Mouse (Mus musculus) olfactory bulb, adult 2 months (tissue): ENCODE results near the gene Skap1. TPM values are rescaled to one million over a fixed set of nuclear protein-coding genes. Genes with fewer than 3 reads are reported as not detected.

ENCODE experiments used
- H3K27ac ChIP-seq: fragments of 200-500 bp; 2 replicates; pipeline ENCODE4 v1.5.1; 2012; ENCODE audit warnings: low read depth, low read length; ENCODE audit not compliant: insufficient read depth
- H3K4me1 ChIP-seq: fragments of 200-500 bp; 2 replicates; pipeline ENCODE4 v1.6.1; 2012; ENCODE audit warnings: low read length; ENCODE audit not compliant: control insufficient read depth, insufficient read depth
- H3K4me3 ChIP-seq: fragments of 200-500 bp; 2 replicates; pipeline ENCODE4 v1.5.1; 2012; ENCODE audit warnings: mild to moderate bottlenecking, low read depth, low read length, moderate library complexity; ENCODE audit not compliant: insufficient read depth
- CTCF ChIP-seq: fragments of 200-500 bp; IDR thresholded peaks from 2 replicates; pipeline ENCODE4 v1.5.1; 2012; ENCODE audit warnings: low read depth, mild to moderate bottlenecking, low read length, moderate library complexity; ENCODE audit not compliant: insufficient read depth
- POLR2A ChIP-seq: fragments of 200-500 bp; IDR thresholded peaks from 2 replicates; pipeline ENCODE4 v1.6.1; 2012; ENCODE audit warnings: mild to moderate bottlenecking, low read depth, low read length, moderate library complexity; ENCODE audit not compliant: insufficient read depth
- WGBS: fragments of 180-500 bp; shearing (Covaris S2); methylation state at CpG from one replicate; pipeline ENCODE4 v1.1.7; 2018; 5-methylcytosine and 5-hydroxymethylcytosine counted together
- polyA plus RNA-seq: library from polyadenylated mRNA; stranded (reverse); fragments of >200 nt; gene quantifications from 2 replicates; pipeline ENCODE4 v1.2.4, GENCODE M21; 2012; ENCODE audit warnings: low replicate concordance; ENCODE audit not compliant: missing spikeins, insufficient read depth, insufficient read length

Gene Skap1
- polyA plus RNA-seq, 1 experiment = not detected

GRCm38 (mm10) chr11:96767096-96767495, 302.7 kb downstream of the Skap1 start:
- H3K27ac ChIP-seq = peak overlapping the region; percentile 35; the same call in 1 of the 2 replicates
- WGBS = 38% methylated on average over 7 of the region's 7 CpGs
- H3K4me3 ChIP-seq = no peak overlapping the region
- peaks cover 40% of the 10 kb centered on the region for H3K4me1 ChIP-seq
- TF ChIP-seq POLR2A (no peak), CTCF (no peak)

GRCm38 (mm10) chr11:96768240-96768639, 303.8 kb downstream of the Skap1 start:
- no peak overlapping the region for H3K4me3 ChIP-seq
- H3K4me1 ChIP-seq = peaks cover 34% of the 10 kb centered on the region
- no peak overlapping the region for H3K27ac ChIP-seq
- TF ChIP-seq POLR2A (no peak), CTCF (no peak)
- 74% methylated on average over 9 of the region's 9 CpGs for WGBS

- 95% methylated on average over 9 of the region's 9 CpGs for WGBS
- H3K4me3 ChIP-seq = no peak overlapping the region
Measured at GRCm38 (mm10) chr11:96771274-96771975, 307.0 kb downstream of the Skap1 start.

GRCm38 (mm10) chr11:96772413-96772812, 308.0 kb downstream of the Skap1 start:
- WGBS = 87% methylated on average over 9 of the region's 9 CpGs
- peaks cover 14% of the 10 kb centered on the region for H3K4me1 ChIP-seq
- H3K27ac ChIP-seq = no peak overlapping the region
- H3K4me3 ChIP-seq = no peak overlapping the region
- TF ChIP-seq CTCF = no peak
- no peak for TF ChIP-seq POLR2A

More at GRCm38 (mm10) chr11:96771274-96771975, 307.0 kb downstream of the Skap1 start:
- H3K4me1 ChIP-seq = peaks cover 23% of the 10 kb centered on the region
- no peak overlapping the region for H3K27ac ChIP-seq
- TF ChIP-seq POLR2A (no peak), CTCF (no peak)

GRCm38 (mm10) chr11:96774536-96774935, 310.1 kb downstream of the Skap1 start:
- TF ChIP-seq POLR2A = no peak
- no peak for TF ChIP-seq CTCF
- Histone ChIP-seq H3K27ac (no peak overlapping the region), H3K4me3 (no peak overlapping the region), H3K4me1 (peaks cover 6% of the 10 kb centered on the region; the same call in 1 of the 2 replicates)
- 79% methylated on average over 3 of the region's 3 CpGs for WGBS

GRCm38 (mm10) chr11:96775063-96775462, 310.7 kb downstream of the Skap1 start:
- no peak for TF ChIP-seq POLR2A
- no peak for TF ChIP-seq CTCF
- no peak overlapping the region for H3K4me3 ChIP-seq
- H3K4me1 ChIP-seq = peaks cover 6% of the 10 kb centered on the region; the same call in 1 of the 2 replicates
- no peak overlapping the region for H3K27ac ChIP-seq
- 60% methylated on average over 8 of the region's 8 CpGs for WGBS

GRCm38 (mm10) chr11:96775665-96776064, 311.3 kb downstream of the Skap1 start:
- H3K27ac ChIP-seq = no peak overlapping the region
- H3K4me3 ChIP-seq = no peak overlapping the region
- TF ChIP-seq CTCF = no peak
- H3K4me1 ChIP-seq = peaks cover 6% of the 10 kb centered on the region; the same call in 1 of the 2 replicates
- WGBS = 51% methylated on average over 7 of the region's 7 CpGs

- Histone ChIP-seq H3K4me3 (no peak overlapping the region), H3K4me1 (peaks cover 6% of the 10 kb centered on the region; the same call in 1 of the 2 replicates), H3K27ac (no peak overlapping the region)
- TF ChIP-seq CTCF (no peak), POLR2A (no peak)
- 53% methylated on average over 3 of the region's 3 CpGs for WGBS
Measured at GRCm38 (mm10) chr11:96776068-96776467, 311.7 kb downstream of the Skap1 start.
